21 mouse cellular contexts compared by ENCODE assay signal in genomic region chr19:40459338-40459737, GRCm38 (mm10).
"Had no signal": no experiment of that assay in that cellular context is flagged by ENCODE, and none has a peak within 500 bp of the region (broad histone marks: within the 10 kb centered on the region; RNA-seq: fewer than 3 reads in every experiment).

No protein-coding gene starts in this region.

- ATAC-seq: intestine, embryonic 16.5 days; liver, postnatal 0 days had no signal

- H3K9me3 ChIP-seq: limb, embryonic 12.5 days; limb, embryonic 15.5 days; lung, embryonic 15.5 days; neural tube, embryonic 13.5 days; stomach, embryonic 15.5 days had no signal

- H3K4me2 ChIP-seq: limb, embryonic 12.5 days; limb, embryonic 15.5 days; liver, embryonic 11.5 days; lung, embryonic 15.5 days; midbrain, embryonic 11.5 days; neural tube, embryonic 13.5 days; stomach, embryonic 15.5 days had no signal

- H3K27ac ChIP-seq: kidney, postnatal 0 days; limb, embryonic 12.5 days; limb, embryonic 15.5 days; liver, embryonic 14.5 days; neural tube, embryonic 13.5 days; stomach, embryonic 15.5 days had no signal

- H3K4me3 ChIP-seq: limb, embryonic 12.5 days; limb, embryonic 15.5 days; lung, embryonic 15.5 days; myocyte; neural tube, embryonic 13.5 days; stomach, embryonic 15.5 days had no signal

- DNase-seq: kidney, adult 18-20 months; kidney, adult 9 months; kidney, postnatal 25 days; left cerebral cortex, postnatal 4 days; liver, postnatal 0 days; midbrain, embryonic 14.5 days; right cerebral cortex, adult 18-20 months; right cerebral cortex, postnatal 14 days; spleen, adult 18-20 months; thymus, postnatal 25 days had no signal

- H3K9ac ChIP-seq: limb, embryonic 12.5 days; limb, embryonic 15.5 days; liver, embryonic 14.5 days; liver, postnatal 0 days; lung, embryonic 15.5 days; neural tube, embryonic 13.5 days; stomach, embryonic 15.5 days had no signal

- H3K36me3 ChIP-seq: limb, embryonic 12.5 days; limb, embryonic 15.5 days; lung, embryonic 15.5 days; neural tube, embryonic 13.5 days; stomach, embryonic 15.5 days had no signal

- H3K27me3 ChIP-seq: limb, embryonic 12.5 days; limb, embryonic 15.5 days; lung, embryonic 15.5 days; neural tube, embryonic 13.5 days; stomach, embryonic 15.5 days had no signal
